Mouse (Mus musculus) retina, postnatal 1 day (tissue): ENCODE data around the gene Hdhd3.
"Not testable (repeated sequence)": the region's sequence is repeated elsewhere in the genome, so short reads cannot be mapped to it uniquely, and the experiment has no call there.

Experiments used
- DNase-seq: peaks from one replicate; pipeline ENCODE4 v3.0.0-alpha.2; 2012

Hdhd3 gene

DNA sequence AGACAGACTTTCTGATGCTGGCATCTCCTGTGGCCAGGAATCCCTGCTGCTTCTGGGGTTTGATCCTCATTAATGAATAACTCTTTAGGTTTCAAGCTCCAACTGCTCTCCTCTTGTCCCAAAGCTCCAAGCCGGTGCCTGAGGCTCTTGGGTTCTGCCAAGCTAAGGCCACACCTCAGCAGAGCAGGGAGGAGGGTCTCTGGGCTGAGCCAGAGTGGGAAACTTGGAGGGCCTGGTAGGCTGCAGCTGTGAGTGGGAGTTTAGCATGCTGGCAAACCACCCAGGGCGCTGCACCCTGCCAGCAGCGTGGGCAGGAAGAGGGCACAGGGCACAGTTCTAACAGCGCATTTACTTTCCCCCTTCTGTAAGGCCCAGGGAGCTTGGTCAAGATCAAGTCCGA lies 5.6 kb upstream of the Hdhd3 start:
- no peak for DNase-seq

DNA sequence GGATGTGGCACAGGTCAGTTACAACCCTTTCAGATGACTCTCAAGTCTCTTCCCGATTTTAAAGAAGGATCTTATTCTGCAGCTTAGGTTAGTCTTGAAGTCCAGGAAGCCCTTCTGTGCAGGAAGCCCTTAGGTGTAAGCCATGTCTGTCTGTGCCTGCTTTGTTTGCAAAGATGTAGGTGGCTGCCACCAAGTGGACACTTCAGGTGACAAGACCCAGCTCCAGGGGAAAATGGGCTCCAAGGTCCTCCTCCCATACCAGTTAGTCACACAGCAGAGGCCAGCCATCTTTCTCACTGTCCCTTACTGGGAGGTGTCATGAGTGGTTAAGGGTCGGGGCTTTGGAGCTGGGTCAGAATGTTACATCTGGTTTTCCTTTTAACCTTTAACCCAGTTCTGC lies 3.5 kb upstream of the Hdhd3 start:
- peak; percentile 44 for DNase-seq

DNA sequence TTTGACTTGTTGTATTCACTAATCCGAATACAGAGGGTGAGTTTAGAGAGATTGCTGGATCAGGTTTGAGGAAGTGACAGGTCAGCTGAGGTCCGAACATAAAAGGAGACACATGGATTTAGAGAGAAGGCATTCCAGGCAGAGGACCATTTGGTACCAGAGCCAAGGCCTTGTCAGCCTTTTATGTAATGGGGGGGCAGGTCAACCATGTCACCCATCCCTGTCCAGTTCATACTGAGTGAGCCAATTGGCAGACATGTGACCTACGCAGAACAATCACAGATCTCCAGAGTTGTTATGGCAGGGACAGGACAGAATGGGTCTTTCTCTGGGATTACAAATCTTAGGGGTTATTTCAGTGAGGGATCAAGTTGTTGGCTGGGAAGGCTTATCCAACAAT lies 2.7 kb upstream of the Hdhd3 start:
- DNase-seq, result no peak

DNA sequence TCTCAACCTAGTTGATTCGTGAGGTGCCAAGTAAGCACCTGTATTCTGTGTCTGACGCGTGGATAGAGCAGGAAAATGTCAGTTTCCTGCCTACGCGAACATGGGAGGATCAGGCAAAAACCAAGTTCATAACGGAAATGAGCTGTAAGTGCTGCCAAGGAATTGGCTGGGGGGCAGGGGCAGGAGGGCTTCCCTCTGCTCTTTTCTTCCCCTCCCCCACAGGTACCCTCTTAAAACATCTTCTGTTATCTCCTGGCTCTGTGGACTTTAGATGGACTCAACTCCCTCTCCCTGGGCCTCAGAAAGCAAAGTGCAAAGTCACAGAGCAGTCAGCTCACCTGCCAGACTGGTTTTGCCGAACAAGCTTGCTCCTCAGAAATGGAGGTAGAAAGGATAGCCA lies 298 bp downstream of the Hdhd3 start:
- DNase-seq, result no peak

DNA sequence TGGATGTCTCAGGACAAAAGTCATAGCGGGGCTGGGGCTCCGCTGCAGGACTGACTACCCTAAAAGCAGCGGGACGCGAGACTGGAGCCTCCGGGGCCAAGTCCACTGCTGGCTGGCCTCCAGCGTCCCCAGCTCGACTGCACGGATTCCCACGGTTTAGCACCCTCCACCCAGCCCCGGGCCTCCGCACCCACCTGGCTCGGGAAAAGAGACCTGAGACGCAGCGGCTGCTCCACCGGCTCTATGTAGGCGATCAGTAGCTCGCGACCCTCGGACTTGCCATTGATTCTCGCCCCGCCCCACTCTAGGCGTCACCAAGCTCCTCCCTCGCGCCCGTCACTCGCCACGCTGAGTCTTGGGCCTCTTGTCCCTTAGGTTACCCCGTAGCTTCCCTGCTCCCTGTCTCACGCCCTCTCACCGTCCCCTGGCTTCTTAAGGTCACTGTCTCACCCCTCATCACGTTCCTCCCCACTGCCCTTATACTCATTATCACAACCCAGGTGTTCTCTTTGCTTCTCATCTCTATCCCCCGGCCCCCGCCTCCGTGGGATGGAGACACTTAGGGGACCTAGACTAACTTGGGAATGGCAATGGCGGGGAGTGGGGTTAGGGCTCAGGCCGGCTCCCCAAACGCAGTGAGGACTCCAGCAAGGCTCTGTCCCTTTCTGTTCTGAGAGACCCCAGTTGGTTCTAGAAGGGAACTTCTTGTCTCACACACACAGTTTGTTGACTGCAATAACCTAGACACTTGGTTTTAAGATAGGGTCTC lies 1.1 kb downstream of the Hdhd3 start:
- peak; percentile 94 for DNase-seq

DNA sequence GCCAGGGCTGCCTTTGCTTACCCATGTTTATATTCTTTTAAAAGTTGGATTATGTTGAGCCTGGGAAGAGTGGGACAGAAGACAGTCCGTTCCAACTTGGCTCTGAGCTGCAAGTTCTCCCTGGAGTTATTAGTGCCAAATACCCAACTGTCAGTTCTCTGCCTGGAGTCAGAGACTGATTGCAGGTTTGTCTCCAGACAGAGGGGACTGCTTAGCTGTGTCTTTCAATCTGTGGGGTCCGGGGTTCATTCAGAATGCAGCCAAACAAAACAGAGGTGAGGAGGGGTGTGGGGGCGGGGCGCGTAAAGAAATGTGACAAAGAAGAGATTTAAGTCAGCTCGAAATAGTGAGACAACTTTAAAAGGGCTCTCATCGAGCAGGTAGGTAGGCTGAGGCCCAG lies 1.7 kb downstream of the Hdhd3 start:
- DNase-seq, result no peak

DNA sequence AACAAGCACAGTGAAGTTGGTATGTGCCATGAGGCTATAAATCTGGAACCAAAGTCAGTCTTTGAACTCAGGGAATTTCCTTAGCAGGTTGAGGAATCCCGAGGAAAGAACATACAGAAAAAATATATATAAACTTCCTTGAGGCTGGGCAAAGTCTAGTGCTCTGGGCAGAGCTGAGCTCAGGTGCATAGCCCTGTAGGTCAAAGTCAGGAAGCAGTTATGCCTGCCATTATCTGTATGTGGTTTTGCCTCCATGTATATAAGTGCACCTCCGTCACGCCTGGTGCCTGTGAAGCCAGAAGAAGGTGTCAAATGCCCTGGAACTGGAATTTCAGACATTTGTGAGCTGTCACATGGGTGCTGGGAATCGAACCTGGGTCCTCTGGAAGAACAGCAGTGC lies 2.5 kb downstream of the Hdhd3 start:
- no peak for DNase-seq

DNA sequence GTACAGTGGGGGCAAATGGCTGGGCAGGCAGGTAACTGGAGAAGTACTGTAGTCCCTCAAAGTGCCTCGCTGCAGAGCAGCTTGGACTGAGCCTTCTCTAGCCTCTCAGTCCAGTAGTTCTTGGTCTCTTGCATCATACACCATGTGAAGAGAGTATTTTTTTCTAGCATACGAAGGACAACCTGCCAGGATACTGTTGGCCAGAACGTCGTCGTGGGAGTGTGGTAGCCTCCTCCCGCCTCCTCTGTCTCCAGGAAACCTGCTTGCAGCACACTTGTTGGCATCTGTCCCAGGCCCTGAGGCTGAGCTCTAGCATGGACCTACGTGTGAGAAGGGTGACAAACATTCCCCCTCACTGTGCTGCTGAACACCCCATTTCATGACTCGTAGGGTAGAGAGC lies 6.5 kb downstream of the Hdhd3 start:
- DNase-seq, result no peak

DNA sequence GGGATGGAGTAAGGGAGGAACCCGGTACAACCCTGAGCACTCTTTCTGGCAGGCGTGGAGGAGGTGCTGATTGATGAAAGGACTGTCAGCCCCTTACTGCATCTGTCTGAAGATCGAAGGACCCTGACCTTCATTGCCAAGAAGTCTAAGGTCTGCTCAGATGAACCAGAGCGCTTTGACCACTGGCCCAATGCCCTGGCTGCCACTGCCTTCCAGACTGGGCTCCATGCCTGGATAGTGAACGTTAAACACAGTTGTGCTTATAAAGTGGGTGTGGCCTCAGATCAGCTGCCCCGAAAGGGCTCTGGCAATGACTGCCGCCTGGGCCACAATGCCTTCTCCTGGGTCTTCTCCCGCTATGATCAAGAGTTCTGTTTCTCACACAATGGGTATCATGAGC lies 7.3 kb downstream of the Hdhd3 start:
- no peak for DNase-seq

DNA sequence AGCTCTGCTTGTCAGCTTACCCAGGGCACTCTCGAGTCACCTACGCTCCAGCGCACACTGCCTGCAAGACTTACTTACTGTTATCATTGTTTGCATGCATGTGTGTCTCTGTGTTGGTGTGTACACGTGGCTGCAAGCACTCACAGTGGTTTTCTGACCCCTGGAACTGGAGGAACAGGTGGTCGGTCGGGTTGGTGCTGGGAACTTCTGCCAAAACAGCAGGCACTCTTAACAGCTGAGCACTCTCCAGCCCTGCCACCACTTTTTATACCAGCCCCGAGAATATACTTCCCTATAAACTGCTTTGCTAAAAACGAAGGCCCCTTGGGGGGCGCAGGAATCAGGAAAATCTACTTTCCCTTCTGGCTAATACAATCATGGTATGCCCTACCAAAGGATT lies 9.0 kb downstream of the Hdhd3 start:
- DNase-seq, result peak; percentile 20

DNA sequence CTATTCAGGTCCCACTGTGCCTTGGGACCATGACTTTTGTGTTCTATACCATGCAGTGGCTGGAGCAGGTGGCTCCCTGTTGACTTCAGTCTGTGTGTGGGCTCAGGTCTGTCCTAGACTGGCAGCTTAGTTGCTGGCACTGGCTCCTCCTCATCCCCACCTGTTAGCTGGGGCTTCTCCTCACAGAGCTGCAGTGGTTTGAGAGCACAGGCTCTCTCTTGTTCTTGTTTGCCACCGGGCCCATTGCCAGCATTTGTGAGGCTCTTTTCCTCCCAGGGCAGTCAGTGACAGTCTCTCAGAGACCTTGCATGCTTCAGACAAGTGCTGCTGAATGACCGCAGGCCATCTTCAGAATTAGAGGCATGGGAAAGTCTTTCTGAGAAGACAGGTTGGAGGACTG lies 10.6 kb downstream of the Hdhd3 start:
- DNase-seq, result no peak

DNA sequence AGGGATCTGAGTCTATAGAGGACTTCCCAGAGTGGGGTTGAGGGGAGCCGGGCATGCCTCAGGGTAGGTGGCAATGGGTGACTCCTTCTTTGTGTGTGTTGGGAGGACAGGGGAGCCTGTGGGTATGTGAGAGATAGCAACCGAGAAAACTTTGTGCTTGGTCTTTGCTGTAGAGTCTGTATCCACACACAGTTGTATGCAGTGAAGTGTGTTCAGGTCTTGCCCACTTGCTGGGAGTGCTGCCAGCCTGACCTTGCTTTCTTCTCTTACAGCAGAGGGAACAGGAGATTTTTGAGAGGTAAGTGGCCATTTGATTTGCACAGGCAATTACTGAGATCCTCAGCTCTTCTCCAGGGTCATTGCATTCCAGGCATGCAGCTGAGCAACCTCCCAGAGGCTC lies 15.4 kb downstream of the Hdhd3 start:
- DNase-seq, result no peak

DNA sequence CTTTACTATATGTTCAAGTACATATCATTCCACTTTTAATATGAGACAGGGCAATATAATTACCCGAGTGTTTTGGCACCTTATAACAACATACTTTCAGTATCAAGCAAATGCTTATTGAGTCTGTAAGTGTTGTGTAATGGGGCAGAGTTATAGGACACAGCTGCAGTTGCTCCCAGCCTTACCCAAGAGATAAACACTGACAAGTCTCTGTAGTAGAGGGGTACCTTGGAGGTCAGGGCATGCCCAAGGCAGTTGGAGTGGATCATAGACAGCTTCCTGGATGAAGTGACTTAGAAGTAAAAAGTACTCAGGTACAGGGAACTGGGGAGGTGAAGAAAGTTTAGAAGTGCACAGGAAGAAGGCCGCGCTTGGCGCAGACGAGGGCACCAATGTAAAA lies 16.1 kb downstream of the Hdhd3 start:
- DNase-seq, result no peak

DNA sequence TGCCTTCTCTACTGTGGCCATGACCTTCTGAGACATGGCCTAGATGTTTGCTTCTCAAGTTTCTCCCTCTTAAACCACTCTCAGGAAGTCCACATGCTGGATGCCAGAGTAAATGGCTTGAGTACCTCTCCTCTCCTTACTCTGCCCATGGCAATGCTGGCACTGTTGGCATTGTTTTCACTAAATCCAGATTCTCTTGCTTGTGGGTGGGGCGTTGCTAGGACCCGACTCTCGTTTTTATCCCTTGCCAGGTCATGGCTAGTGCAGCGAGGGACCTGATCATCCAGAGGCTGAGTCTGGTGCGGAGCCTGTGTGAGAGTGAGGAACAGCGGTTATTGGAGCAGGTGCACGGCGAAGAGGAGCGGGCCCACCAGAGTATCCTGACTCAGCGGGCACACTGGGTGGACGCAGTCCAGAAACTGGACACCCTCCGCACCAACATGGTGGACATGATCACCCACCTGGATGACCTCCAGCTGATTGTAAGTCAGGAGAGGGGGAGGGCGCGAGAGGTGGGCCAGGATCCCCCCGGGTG lies 17.0 kb downstream of the Hdhd3 start:
- no peak for DNase-seq

DNA sequence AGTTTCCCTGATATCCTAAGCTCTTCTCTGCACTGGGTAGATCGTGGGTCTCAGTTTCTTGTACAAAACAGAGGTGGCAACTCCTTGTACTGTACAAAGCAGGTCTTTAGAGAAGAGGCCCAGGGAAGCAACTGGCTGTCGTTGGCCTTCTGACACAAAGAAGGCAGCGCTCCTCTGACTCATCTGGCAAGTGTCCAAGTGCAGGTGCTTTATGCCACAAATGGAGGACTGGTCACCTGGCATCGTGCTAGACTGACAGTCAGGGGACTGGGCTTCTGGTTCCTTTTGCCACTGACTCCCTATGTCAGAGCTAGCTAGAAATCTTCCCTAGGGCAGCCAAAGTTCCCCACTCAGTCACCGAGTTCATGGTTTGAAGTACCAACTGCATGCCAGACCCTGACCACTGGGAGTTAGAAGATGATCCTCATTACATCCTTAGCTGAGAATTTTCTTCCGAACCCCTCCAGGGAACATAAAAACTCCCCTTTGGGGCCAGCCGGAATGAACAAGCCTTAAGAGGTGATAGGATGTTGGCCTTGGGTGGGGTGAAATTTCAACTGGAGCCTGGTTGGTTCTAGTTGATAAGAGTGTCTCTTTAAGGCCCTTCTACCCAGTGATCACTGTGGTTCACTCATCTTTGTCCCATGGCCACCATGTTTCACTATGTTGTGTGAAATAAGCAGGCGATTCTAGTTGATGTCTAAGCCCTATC lies 17.7 kb downstream of the Hdhd3 start:
- DNase-seq, result no peak

DNA sequence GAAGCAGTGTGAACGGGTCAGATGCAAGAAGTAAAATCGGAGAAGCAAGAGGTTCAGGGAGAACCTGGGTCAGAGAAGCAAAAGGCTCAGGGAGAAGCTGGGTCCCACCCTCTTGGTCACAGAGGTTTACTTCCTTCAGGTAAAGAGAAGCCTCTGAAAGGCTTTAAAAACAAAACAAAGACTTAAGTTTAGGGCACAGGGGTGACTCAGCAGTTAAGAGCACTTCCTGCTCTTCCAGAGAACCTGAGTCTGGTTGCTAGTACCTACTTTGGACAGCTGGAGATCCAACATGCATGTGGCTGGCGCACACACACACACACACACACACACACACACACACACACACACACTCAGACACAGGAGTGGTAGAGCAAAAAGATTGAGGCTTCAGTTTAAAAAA lies 18.3 kb downstream of the Hdhd3 start:
- DNase-seq, result no peak

DNA sequence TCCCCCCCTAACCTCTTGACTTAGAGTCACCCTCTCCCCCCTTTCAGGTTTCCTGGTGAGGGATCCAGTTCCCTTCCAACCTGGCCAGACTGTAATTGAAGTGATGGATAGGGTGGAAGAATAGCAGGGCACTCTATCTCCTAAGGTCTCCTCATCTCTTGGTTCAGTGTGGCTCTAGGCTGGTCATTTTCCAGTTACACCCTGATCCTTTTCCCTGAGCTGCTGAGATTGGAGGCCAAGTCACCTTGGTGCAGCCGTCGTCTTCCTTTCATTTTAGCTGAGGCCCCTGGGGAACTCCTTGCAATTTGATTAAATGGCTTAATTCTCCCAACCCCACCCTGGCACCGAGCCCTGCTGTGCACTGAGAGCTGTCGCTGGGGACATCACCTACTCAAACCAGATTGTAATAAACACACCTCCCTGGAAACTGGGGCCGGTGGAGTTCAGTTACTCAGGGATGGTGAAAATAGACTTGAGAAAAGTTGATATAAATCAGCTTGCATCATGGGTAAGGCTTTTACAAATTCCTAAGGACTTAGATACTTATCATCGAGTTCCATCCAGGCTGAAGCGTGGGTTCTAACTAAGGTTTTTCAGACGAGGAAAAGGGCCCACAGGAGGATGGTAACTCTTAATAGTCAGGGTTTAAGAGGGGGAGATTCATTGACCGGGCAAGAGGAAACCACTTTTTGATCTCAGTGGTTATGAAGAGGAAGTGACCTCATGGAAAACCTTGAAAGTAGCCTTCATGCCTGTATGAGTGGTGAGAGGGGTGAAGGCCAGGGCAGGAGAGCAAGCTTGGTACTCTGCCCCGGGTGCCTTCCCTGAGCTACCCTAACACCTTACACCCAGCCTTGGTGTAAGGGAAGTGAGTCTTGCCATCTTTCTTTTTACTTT lies 22.3 kb downstream of the Hdhd3 start:
- no peak for DNase-seq

DNA sequence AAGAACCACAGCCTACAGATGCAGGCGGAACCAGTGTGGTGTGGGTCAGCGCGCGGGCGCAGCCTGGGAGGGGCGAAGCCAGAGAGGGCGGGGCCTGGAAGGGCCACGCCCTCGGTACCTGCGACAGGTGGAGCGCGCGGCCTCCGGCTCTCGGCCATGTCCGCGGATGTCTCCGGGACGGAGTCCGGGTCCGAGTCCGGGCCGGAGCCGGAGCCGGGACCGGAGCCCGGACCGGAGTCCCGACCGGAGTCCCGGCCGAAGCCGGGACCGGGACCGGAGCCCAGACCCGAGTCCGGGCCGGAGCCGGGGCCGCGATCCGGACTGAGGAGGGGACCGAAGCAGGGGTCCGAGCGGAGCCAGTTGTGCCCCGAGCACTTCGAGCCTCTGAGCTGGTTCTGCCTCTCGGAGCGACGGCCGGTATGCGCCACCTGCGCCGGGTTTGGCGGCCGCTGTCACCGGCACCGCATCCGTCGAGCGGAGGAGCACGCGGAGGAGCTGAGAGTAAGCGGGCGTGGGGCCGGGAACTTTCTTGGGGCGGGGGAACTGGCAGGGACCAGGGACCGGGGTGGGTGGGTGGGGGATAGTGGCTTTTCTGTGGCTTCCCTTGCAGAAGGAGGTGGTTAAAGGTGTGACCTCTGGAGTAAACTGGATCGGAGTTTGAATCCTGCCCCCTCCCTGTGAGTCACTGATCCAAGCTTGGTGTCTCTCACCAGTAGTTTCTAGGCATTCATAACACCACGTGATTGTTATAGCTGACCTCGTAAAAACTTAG lies 23.1 kb downstream of the Hdhd3 start, which contains the start of gene Bspry:
TSS of gene Bspry (plus strand) at position 117 of the 772 bp plus-strand sequence.
- DNase-seq, result peak; percentile 37

DNA sequence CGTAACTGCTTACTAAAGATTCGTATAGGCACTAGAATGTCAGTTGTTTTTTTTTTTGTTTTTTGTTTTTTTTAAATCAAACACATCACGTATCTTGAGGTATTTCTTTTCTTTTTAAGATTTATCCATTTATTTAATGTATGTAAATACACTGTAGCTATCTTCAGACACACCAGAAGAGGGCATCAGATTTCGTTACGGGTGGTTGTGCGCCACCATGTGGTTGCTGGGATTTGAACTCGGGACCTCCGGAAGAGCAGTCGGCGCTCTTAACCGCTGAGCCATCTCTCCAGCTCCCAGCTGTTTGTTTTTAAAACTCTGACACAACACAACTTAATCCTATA lies 23.7 kb downstream of the Hdhd3 start:
- not testable (repeated sequence) for DNase-seq

DNA sequence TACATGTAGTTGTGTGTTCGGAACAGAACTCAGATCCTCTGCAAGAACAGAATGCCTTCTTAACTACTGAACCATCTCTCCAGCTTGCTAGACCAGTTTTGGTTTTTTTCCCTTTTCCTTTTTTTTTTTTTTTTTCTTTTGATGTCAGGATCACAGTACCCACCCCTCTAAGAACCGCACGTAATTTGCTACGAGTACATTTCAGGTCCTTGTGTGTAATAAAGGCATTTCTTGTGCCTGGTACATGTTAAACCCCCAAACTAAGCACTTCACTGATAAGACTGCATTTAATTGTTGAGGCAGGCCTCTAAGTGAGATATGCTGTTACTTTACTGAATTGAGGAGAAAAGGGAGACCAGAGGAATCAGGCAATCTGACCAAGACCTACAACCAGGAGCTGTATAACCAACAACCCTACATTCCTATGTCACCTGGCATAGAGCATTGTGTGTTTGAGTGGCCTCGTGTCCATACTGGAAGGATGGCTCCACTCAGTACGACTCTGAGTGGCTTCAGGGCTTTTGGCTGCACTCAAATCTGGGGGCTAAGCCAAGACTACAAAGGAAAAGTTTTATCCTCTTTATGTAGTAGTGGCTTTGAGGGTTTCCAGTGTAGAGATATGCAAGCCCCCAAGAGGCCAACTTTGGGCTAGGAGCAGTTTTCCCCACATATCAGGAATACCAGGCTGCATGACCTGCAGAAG lies 25.6 kb downstream of the Hdhd3 start:
- no peak for DNase-seq

DNA sequence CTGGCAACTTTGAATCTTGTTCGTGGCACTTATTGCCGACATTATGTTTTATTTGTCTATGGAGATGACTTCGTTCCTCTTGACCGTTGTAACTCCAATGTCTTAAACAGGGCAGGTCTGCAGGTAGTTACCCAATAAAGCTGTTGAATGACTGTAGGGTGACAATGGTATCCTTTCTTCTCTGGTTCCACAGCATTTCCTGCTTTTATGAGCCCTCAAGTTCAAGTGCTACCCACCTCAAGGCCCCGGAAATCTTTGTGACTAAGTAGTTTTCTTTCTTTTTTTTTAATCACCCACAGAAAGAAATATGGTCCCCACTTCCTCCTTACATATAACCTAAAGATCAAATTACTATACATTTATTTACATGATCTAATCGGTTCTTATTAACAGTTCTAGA lies 27.5 kb downstream of the Hdhd3 start:
- DNase-seq, result no peak

DNA sequence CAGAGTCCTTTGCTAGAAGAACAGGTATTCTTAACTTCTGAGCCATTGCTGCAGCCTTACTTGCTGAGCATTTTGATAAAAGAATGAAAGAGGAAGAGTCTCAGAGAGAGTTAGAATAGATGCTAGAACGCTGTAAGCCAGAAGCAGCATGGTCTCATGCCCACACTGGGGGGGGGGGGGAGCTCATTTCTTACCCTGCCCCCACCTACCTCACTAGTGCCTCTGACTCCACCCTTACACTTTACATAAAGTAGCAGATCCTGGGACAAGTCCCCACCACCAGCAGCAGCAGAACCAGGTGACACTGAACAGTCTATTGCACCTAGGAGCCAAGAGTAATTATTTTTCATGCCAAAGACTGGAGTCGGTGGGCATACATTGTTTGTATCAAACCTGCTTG lies 28.1 kb downstream of the Hdhd3 start:
- no peak for DNase-seq
